9 mouse cellular contexts compared by ENCODE assay signal in the genomic region with DNA sequence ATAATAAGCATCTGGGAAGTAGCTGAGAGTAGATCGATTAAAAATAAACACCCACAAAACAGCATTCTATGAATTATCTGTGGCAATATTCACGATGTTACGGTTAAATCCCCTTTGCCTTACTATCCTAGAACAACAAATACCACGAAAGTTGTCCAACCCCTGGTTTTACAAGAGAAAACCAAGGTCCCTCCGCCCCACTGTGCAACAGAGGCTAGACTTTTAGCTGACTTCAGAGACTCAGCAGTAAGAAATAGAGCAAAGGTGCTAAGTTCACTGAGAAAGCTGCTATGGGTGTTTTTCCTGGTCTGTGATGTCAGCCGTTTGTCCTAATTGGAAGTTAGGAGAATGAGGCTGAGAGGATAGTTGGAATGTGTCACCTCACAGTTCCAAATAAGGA. TPM values are rescaled to one million over a fixed set of nuclear protein-coding genes. Genes with fewer than 3 reads are reported as not detected.
A peak's percentile ranks its signal among the peaks of the same experiment; 100 is the strongest.
DNase-seq lines count a peak whose midpoint lies in the region; ATAC-seq and TF ChIP-seq lines count a peak whose summit lies in the region.
"Had no signal": no experiment of that assay in that cellular context is flagged by ENCODE, and none has a peak within 500 bp of the region (broad histone marks: within the 10 kb centered on the region; RNA-seq: fewer than 3 reads in every experiment).

No protein-coding gene starts in this region.

- DNase-seq in cerebellum, adult 2 months = no peak
- DNase-seq in cerebellum, adult 9-11 months = no peak
- no peak for DNase-seq in spleen, adult 2 months (ENCODE audit: low read depth in 1 of 2, low spot score in 2 of 2)
- no peak for DNase-seq in spleen, postnatal 14 days (ENCODE audit: low spot score in 2 of 2)
- DNase-seq in frontal cortex, postnatal 36 days (ENCODE audit: low spot score in 2 of 2) = no peak
- no peak for DNase-seq in layer of hippocampus, postnatal 36 days

- H3K9me3 ChIP-seq in limb, embryonic 13.5 days = no peaks in the 10 kb centered on the region
- H3K9me3 ChIP-seq in stomach, embryonic 16.5 days (replicated peaks; ENCODE audit: control insufficient read depth, low read length) = no peaks in the 10 kb centered on the region

- 56% methylated on average over 6 of the region's 6 CpGs for WGBS in cerebellum, adult 2 months
- 18% methylated on average over 6 of the region's 6 CpGs for WGBS in spleen, adult 2 months
- WGBS in limb, embryonic 13.5 days = 56% methylated on average over 6 of the region's 6 CpGs
- WGBS in stomach, embryonic 16.5 days = 45% methylated on average over 6 of the region's 6 CpGs

- H3K4me1 ChIP-seq in cerebellum, adult 2 months (ENCODE audit: control insufficient read depth, insufficient read depth, low read length) = no peaks in the 10 kb centered on the region
- peaks cover 5% of the 10 kb centered on the region; the same call in 1 of the 2 replicates for H3K4me1 ChIP-seq in spleen, adult 2 months (ENCODE audit: control insufficient read depth, insufficient read depth, insufficient read length)
- peaks cover 12% of the 10 kb centered on the region for H3K4me1 ChIP-seq in limb, embryonic 13.5 days
- H3K4me1 ChIP-seq in stomach, embryonic 16.5 days (ENCODE audit: control insufficient read depth, insufficient read depth, low read length) = 0 out of 2 replicates have a peak, but pooled peaks cover 4% of the 10 kb centered on the region

- H3K4me3 ChIP-seq in cerebellum, adult 2 months (replicated peaks; ENCODE audit: insufficient read depth, low read depth, low read length) = peak overlapping the region; percentile 80
- peak overlapping the region; percentile 94 for H3K4me3 ChIP-seq in spleen, adult 2 months (ENCODE audit: extremely low read depth, insufficient read depth, insufficient read length)
- H3K4me3 ChIP-seq in limb, embryonic 13.5 days = peak overlapping the region; percentile 60
- peak overlapping the region; percentile 70 for H3K4me3 ChIP-seq in stomach, embryonic 16.5 days (replicated peaks; ENCODE audit: low read length)

- H3K27me3 ChIP-seq in cerebellum, adult 2 months (ENCODE audit: control insufficient read depth, insufficient read depth, low read length) = no peaks in the 10 kb centered on the region
- no peaks in the 10 kb centered on the region for H3K27me3 ChIP-seq in spleen, adult 2 months (ENCODE audit: control insufficient read depth, insufficient read depth, low read length)
- H3K27me3 ChIP-seq in limb, embryonic 13.5 days = peaks cover 16% of the 10 kb centered on the region; the same call in 1 of the 2 replicates
- H3K27me3 ChIP-seq in stomach, embryonic 16.5 days (ENCODE audit: control insufficient read depth, insufficient read depth, low read length) = no peaks in the 10 kb centered on the region; the same call in none of the 2 replicates

- no peak overlapping the region for H3K27ac ChIP-seq in cerebellum, adult 2 months (ENCODE audit: insufficient read depth, low read length)
- H3K27ac ChIP-seq in spleen, adult 2 months (ENCODE audit: insufficient read depth, low read length) = peak overlapping the region; percentile 94
- H3K27ac ChIP-seq in limb, embryonic 13.5 days = no peak overlapping the region
- H3K27ac ChIP-seq in stomach, embryonic 16.5 days (ENCODE audit: low read length) = peak overlapping the region; percentile 90

- no peak for TF ChIP-seq POLR2A in cerebellum, adult 2 months (IDR thresholded peaks at IDR 0.05; ENCODE audit: borderline replicate concordance, insufficient read depth, low read length)
- no peak for TF ChIP-seq POLR2A in spleen, adult 2 months (IDR thresholded peaks at IDR 0.05; ENCODE audit: low read depth, low read length)

- H3K9ac ChIP-seq in limb, embryonic 13.5 days = 0 out of 2 replicates have a peak overlapping the region, but pooled peaks have one; percentile 53
- peak overlapping the region; percentile 79 for H3K9ac ChIP-seq in stomach, embryonic 16.5 days (ENCODE audit: low read length)

- ATAC-seq in limb, embryonic 13.5 days (ENCODE audit: low FRiP score, low read depth) = no peak
- ATAC-seq in stomach, embryonic 16.5 days (ENCODE audit: insufficient read depth, low FRiP score) = no peak

- TF ChIP-seq CTCF in cerebellum, adult 2 months (IDR thresholded peaks at IDR 0.05; ENCODE audit: borderline replicate concordance, insufficient read depth, low read depth, low read length) = no peak
- TF ChIP-seq CTCF in spleen, adult 2 months (IDR thresholded peaks at IDR 0.05; ENCODE audit: extremely low read depth, insufficient read depth, insufficient read length, insufficient replicate concordance) = no peak

- peaks cover 4% of the 10 kb centered on the region for H3K36me3 ChIP-seq in spleen, adult 2 months (ENCODE audit: control insufficient read depth, insufficient read depth, low read length)
- H3K36me3 ChIP-seq in limb, embryonic 13.5 days = peaks cover 6% of the 10 kb centered on the region
- H3K36me3 ChIP-seq in stomach, embryonic 16.5 days (ENCODE audit: control insufficient read depth, insufficient read depth, low read length) = no peaks in the 10 kb centered on the region

- peak overlapping the region; percentile 81 for H3K4me2 ChIP-seq in limb, embryonic 13.5 days (replicated peaks)
- peak overlapping the region; percentile 78 for H3K4me2 ChIP-seq in stomach, embryonic 16.5 days (ENCODE audit: low read depth, low read length)

RNA-seq across cellular contexts. Expression of a gene that starts 1.0 kb away (rescaled TPM):
- 0.87 and 0.98 TPM in 2 replicates for polyA plus RNA-seq in cerebellum, adult 2 months (2012; rRNA removed)
- 13.6 and 15.8 TPM in 2 replicates for polyA plus RNA-seq in spleen, adult 2 months (2012; rRNA removed)
- polyA plus RNA-seq in limb, embryonic 13.5 days (2015; fragmentation: Nextera tagmentation; extraction: Ambion mirVana) = 0.71 and 0.72 TPM in 2 replicates
- 1.4 and 2.2 TPM in 2 replicates for polyA plus RNA-seq in stomach, embryonic 16.5 days (2015; fragmentation: Nextera tagmentation; extraction: Ambion mirVana)
- under 1 TPM; 0.40 to 0.42 TPM for total RNA-seq in layer of hippocampus, postnatal 36 days (2021)

RNA-seq across cellular contexts. Expression of a gene that starts 1.9 kb away (rescaled TPM):
- polyA plus RNA-seq in cerebellum, adult 2 months (2012; rRNA removed) = 38.1 and 44.2 TPM in 2 replicates
- 105 and 118 TPM in 2 replicates for polyA plus RNA-seq in spleen, adult 2 months (2012; rRNA removed)
- polyA plus RNA-seq in limb, embryonic 13.5 days (2015; fragmentation: Nextera tagmentation; extraction: Ambion mirVana) = 38.6 and 38.7 TPM in 2 replicates
- polyA plus RNA-seq in stomach, embryonic 16.5 days (2015; fragmentation: Nextera tagmentation; extraction: Ambion mirVana) = 30.4 and 33.3 TPM in 2 replicates
- total RNA-seq in layer of hippocampus, postnatal 36 days (2021) = 10 to 100 TPM; 28.3 to 32.9 TPM

RNA-seq across cellular contexts. Expression of a gene that starts 11.0 kb away (rescaled TPM):
- polyA plus RNA-seq in cerebellum, adult 2 months (2012; rRNA removed) = not detected in 2 replicates
- 0.79 and 1.5 TPM in 2 replicates for polyA plus RNA-seq in spleen, adult 2 months (2012; rRNA removed)
- not detected in 2 replicates for polyA plus RNA-seq in limb, embryonic 13.5 days (2015; fragmentation: Nextera tagmentation; extraction: Ambion mirVana)
- not detected in 2 replicates for polyA plus RNA-seq in stomach, embryonic 16.5 days (2015; fragmentation: Nextera tagmentation; extraction: Ambion mirVana)
- not detected for total RNA-seq in layer of hippocampus, postnatal 36 days (2021)
- polyA plus RNA-seq: gonadal fat pad, adult 2 months had no signal

RNA-seq across cellular contexts. Expression of a gene that starts 17.6 kb away (rescaled TPM):
- polyA plus RNA-seq in cerebellum, adult 2 months (2012; rRNA removed) = 115 and 116 TPM in 2 replicates
- 61.0 and 64.7 TPM in 2 replicates for polyA plus RNA-seq in spleen, adult 2 months (2012; rRNA removed)
- polyA plus RNA-seq in limb, embryonic 13.5 days (2015; fragmentation: Nextera tagmentation; extraction: Ambion mirVana) = 207 and 208 TPM in 2 replicates
- polyA plus RNA-seq in stomach, embryonic 16.5 days (2015; fragmentation: Nextera tagmentation; extraction: Ambion mirVana) = 165 and 176 TPM in 2 replicates
- 100 to 1,000 TPM; 172 to 177 TPM for total RNA-seq in layer of hippocampus, postnatal 36 days (2021)

RNA-seq across cellular contexts. Expression of a gene that starts 46.9 kb away (rescaled TPM):
- polyA plus RNA-seq in cerebellum, adult 2 months (2012; rRNA removed) = 9.3 and 10.6 TPM in 2 replicates
- polyA plus RNA-seq in spleen, adult 2 months (2012; rRNA removed) = 28.8 and 42.3 TPM in 2 replicates
- polyA plus RNA-seq in limb, embryonic 13.5 days (2015; fragmentation: Nextera tagmentation; extraction: Ambion mirVana) = 3.5 and 4.7 TPM in 2 replicates
- 133 and 141 TPM in 2 replicates for polyA plus RNA-seq in stomach, embryonic 16.5 days (2015; fragmentation: Nextera tagmentation; extraction: Ambion mirVana)
- 1 to 10 TPM; 7.5 to 7.9 TPM for total RNA-seq in layer of hippocampus, postnatal 36 days (2021)

Comparison
In these comparisons a context has a peak if more than half of its experiments do, and no peak if none do; other contexts are left out.
1. H3K27ac ChIP-seq: peak in spleen, adult 2 months (single experiment) and stomach, embryonic 16.5 days (single experiment); none in cerebellum, adult 2 months (single experiment) and limb, embryonic 13.5 days (single experiment).
2. Peak in every context shown above with its lines, with median percentiles within 50 percentile points of each other: H3K4me3 ChIP-seq.